Mouse (Mus musculus) lung, adult 18-20 months (tissue): ENCODE measurements around the gene Lins1.

Experiments
- DNase-seq, 2 experiments: peaks; one replicate each; pipeline ENCODE4 v3.0.0; 2022; ENCODE audit warnings: mixed read lengths in 2 of 2

Gene Lins1

GRCm38 (mm10) chr7:66689620-66690360, at the start of gene Lins1:
Lins1 (plus strand) TSS chr7:66689889.
- peak; percentile 100 for DNase-seq

DNA sequence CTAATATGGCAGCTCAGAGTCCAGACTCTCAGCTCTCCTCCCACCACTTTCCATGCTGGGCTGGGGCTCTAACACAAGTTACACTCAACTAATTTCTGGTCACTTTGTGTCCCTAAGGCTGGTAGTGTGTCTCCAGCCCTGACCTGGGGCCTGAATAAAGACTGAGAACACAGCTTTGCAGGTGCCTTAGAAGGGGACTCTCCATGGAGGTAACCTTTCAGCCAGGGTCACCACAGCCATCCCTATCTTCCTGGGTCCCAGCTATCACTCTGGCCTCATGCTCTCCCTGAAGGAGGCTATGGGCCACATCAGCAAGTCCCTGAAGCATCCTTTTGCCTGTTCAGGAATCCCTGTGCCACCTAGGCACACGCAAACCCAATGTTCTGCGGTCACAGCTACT, 44.0 kb upstream of the Lins1 start:
- DNase-seq = no peak

DNA sequence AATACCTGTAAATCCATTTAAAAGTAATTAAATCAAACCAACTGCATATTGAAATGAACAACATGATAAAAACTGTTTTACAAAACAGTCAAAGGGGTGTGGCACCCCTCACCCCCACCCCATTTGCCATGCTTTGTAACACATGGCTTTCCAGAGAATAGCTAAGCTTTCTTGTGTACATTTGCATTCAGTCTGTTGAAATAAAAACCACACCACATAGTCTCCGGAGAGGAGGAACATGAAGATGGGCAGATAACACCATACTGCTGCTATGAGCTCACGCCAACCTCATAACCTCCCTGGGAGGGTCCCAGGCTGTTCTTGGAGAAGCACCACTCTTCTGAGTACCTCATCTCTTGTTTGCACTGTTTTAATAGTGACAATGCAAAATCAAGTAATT, 40.5 kb upstream of the Lins1 start:
- DNase-seq = no peak

DNA sequence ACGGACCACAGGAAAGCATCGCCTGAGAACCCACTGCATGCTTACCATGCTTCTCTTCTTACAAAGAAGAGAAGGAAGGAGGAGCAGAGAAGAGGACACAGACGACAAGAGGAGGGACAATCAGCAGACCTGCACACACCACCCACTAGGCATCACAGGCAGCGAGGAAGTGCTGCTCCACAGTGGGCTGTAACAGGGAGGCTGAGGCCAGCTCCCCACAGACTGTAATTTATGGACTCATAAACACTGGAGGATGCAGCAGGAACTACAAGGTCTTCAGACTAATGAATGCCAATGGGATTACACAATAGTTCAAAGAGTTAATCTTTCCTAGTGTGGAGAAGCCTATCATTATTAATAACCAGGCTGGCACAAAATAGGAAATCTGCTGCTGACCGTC, 38.8 kb upstream of the Lins1 start:
- DNase-seq = no peak

DNA sequence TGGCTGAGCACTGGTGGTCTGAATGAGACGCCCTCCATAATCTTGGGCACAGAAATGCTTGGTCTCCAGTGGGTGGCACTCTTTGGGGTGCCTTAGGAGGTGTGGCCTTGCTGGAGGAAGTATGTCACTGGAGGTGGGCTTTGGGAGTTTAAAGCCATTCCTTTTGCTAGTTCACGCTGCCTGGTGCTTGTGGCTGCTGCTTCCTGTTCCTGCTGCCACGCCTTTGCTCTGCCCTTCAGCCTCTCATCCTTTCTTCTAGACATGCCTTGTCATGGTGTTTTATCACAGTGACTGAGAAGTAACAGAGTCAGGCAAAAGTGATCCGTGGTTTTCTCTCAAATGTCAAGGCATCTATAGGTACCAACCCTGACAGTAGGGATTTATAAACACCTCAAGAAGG, 37.5 kb upstream of the Lins1 start:
- DNase-seq = no peak

- DNase-seq = no peak
These were observed 36.1 kb upstream of the Lins1 start for GRCm38 (mm10) chr7:66653596-66653995.

DNA sequence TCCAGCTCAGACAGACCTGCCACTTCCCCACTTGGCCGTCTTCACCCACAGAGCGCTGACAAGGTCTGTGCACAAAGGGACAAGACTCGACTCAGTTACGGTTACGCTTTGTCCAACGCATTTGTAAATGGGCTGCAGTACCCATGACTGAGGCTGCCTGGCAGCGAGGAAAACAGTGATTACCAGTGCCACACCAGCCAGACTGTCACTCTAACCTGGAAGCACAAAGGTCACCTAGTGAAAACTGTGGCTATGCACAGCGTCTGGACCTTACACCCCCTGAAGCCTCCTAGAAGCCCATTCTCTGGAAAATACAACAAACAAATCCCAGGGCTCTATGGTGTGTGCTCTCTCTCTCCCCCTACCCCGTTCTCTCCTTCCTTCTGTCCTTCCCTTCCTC, 34.2 kb upstream of the Lins1 start:
- DNase-seq = no peak

- no peak for DNase-seq
These were observed 29.4 kb upstream of the Lins1 start for GRCm38 (mm10) chr7:66660291-66660690.

GRCm38 (mm10) chr7:66660972-66661371, 28.7 kb upstream of the Lins1 start:
- DNase-seq = no peak

DNA sequence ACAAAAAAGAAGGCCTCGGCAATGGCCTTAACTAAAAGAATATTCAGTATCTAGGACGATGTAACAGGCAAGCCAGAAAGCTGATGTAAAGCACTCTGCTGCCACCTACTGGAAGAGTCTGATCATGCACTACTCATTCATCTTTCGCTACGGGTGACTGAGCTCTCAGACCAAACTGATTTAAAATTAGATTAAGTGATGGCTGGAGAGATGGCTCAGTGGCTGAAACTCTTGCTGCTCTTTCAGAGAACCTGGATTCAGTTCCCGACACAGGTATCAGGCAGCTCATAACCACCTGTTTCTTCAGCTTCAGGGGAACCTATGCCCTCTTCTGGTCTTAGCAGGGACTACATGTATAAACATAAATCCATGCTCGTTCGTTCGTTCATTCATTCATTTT, 28.1 kb upstream of the Lins1 start:
- peak; percentile 58 to 65 for DNase-seq

- no peak for DNase-seq
These were observed 26.1 kb upstream of the Lins1 start for GRCm38 (mm10) chr7:66663548-66663947.

- no peak for DNase-seq
These were observed 22.6 kb upstream of the Lins1 start for GRCm38 (mm10) chr7:66667064-66667463.

DNA sequence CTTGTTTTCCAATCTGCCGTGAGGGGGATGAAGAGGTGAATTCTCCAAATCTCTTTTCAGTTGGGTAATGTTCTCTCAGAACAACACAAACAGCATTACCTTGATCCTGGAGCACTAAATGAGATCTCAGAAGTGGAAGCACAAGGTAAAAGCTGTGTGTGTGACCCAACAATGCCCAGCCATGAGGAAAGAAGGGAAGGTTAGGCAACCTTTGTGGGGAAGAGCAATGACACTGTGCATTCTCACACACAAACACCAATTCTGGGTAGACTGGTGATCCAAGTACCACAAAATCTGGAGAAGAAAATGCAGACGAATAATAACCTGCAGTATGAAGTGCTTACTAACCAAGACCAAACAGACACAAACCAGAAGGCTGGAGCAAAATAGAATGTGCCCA, 13.9 kb upstream of the Lins1 start:
- DNase-seq = no peak

DNA sequence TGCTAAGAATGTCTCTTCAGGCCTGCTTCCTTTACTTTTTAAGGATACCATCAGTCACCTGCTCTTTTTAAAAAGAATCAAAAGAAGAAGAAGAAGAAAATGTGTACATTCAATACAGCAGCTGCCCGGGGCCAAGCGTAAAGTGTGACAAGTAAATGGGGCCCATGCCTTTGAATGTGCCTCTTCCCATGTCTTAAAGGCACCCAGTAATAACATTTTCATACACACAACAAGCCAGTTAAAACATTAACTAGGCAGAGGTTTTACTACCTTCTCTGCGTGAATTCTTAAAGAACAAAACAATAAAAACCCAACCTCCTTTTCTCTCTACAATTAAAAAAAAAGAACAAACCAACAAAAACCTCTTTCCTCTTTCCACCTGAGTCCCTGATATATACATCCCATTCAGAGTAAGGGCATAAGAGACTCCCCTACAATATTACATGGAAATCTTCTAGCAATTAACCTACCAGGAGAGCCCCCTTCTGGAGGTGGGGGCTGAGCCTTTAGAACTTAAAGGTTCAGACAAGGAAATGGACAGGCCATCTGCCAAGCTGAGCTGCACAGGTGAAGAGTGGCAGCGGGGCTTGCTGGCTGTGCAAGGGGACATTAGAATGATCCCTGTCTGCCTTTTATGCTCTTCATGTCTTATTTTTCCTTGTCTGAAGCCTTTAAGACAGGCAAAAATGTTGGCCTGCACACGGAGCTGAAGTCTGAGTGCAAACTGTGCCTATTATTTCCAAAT, 7.4 kb upstream of the Lins1 start:
- DNase-seq = no peak

- peak in 1 of 2 experiments; percentile 6 for DNase-seq
These were observed 968 bp upstream of the Lins1 start for GRCm38 (mm10) chr7:66688721-66689120.

DNA sequence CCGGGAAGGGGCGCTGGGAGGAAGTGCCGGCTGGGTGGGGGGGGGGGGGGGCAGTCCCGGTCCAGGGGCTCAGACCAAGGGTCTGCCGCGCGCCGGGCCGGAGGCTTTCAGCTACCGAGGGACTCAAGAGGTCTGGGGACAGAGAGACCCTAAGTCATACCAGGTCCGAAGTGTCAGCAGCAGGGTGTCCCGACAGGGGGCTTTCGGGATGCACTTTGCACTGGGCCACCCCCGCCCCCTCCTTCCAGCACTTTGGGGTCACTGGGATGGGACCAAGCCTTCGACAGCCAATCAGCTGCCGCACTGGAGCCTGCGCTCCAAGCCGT, 432 bp upstream of the Lins1 start, which contains the start of gene Asb7:
Gene Asb7, minus strand, starts transcription at position 303 of the 326 bp plus-strand sequence.
- no peak for DNase-seq

DNA sequence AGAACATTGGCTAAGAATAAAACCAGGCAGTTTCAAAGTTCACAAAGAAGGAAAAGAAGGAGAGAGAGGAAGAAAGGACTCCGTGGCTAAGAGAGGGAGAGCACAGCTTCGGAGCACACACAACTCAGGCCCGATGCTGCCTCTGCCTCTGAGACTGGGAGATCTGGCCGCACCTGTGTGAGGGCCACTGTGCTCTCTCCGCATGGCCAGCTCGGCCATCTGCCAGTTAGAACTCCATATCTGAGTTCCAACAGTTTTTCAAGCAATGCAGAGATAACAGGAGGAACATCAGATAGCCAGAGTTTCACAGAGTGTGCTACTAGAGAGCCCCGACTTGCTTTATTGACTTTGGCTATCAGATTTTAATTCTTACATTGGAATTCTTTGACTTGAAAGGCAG, 4.8 kb downstream of the Lins1 start:
- DNase-seq = no peak

DNA sequence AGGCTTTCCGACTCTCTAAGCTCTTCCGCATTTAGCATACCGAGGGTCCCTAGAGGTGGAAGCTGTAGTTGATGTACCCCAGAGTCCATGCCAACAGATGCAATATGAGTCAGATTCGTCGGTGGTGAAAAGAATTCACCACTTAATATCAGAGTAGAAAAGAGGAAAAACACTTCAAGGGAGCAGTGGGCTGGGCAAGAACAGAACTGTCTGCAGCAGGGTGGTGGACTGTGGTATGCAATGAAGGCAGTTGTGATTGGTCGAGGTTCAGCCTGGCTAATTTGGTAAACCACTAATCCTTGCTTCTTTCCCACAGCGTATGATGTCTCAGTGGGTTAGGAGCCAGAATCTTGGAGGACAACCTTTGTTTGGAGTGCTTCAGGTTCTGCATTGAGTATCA, 13.0 kb downstream of the Lins1 start:
- no peak for DNase-seq

DNA sequence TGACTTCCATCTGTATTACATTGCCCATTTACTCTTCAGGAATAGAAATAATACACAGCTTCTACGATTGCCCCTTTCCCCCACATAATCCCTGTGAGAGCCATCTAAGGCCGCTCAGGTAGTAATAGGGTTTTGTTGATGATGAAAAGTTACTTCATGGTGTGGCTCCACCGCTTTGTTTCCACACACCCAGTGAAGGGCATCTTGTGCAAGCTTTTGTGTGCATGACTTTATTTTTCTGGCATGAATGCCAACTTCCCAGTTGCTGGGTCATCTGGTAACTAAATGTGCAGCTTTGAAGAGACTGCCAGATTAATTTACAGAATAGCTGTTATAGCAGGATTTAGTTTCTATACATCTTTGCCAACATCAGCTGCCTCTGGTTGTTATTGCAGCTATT, 14.9 kb downstream of the Lins1 start:
- DNase-seq = peak; percentile 24 to 49

- DNase-seq = no peak
These were observed 21.5 kb downstream of the Lins1 start for GRCm38 (mm10) chr7:66711166-66711565.

DNA sequence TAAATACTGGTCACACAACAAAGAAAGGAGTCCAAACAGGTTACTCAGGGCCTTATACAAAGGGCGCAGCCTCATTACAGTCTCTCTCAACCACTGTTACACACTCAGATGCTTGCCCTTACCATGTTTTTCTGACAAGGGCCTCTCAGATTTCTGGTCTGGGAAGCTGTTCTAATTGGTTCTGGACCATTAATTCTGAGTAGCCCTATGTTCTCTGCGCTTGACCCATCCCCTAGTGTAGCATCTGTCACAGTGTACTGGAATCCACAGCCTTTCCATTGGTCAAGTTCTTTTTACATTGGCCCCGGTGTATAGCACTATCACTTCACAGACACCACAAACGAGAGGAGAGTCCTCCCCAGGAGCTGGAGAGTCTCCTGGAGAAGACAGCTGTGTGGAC, 34.8 kb downstream of the Lins1 start:
- no peak for DNase-seq

DNA sequence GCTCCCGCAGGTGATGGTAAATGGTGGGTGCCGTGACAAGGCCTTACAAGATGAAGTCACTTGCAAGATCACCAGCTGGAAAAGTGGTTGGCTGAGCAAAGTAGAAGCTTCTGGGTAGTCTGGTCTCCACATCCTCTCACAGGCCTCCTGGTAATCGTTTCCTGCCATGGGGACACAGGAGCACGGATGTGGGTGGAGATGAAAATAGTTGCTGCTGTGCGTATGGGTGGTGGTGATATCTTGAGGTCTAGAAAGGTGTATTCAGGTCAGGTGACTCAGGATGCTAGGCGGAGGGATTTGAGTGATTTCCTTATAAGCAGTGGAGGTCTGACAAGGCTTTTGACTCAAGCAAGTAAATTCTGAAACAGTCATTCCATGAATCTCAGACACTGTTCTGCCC, 35.3 kb downstream of the Lins1 start:
- DNase-seq = no peak

GRCm38 (mm10) chr7:66728072-66728471, 38.4 kb downstream of the Lins1 start:
- no peak for DNase-seq

- DNase-seq = no peak
These were observed 39.5 kb downstream of the Lins1 start for GRCm38 (mm10) chr7:66729232-66729631.

- no peak for DNase-seq
These were observed 43.7 kb downstream of the Lins1 start for GRCm38 (mm10) chr7:66733431-66733830.
